Mouse (Mus musculus): ENCODE measurements around the gene Vil1. TPM values are rescaled to one million over a fixed set of nuclear protein-coding genes. Genes with fewer than 3 reads are reported as not detected.

Gene Vil1
- polyA plus RNA-seq, 1 experiment = 0.74 TPM

- H3K27ac ChIP-seq (ENCODE audit: control insufficient read depth, insufficient read depth, low read length) = no peak overlapping the region
- no peaks in the 10 kb centered on the region for H3K27me3 ChIP-seq (ENCODE audit: control insufficient read depth, insufficient read depth, low read length)
- no peak for TF ChIP-seq POLR2A (IDR thresholded peaks at IDR 0.05; ENCODE audit: control insufficient read depth, extremely low read depth, insufficient read depth, low read length, poor library complexity)
- no peak for TF ChIP-seq CTCF (IDR thresholded peaks at IDR 0.05; ENCODE audit: borderline replicate concordance, control insufficient read depth, extremely low read depth, insufficient read depth, low read length, poor library complexity)
- H3K4me1 ChIP-seq (replicated peaks; ENCODE audit: control insufficient read depth, insufficient read depth, low read length) = peaks cover 3% of the 10 kb centered on the region; the same call in 1 of the 2 replicates
- 75% methylated on average over 7 of the region's 7 CpGs for WGBS
- no peak overlapping the region for H3K4me3 ChIP-seq (ENCODE audit: control insufficient read depth, insufficient read depth, low read length)
- H3K36me3 ChIP-seq (ENCODE audit: control insufficient read depth, insufficient read depth, low read length) = no peaks in the 10 kb centered on the region
- no peak for DNase-seq
Observed at GRCm38 (mm10) chr1:74379058-74379504, 30.1 kb upstream of the Vil1 start.

- no peak overlapping the region for H3K27ac ChIP-seq (ENCODE audit: control insufficient read depth, insufficient read depth, low read length)
- no peak for DNase-seq
- 96% methylated on average over 5 of the region's 5 CpGs for WGBS
- no peaks in the 10 kb centered on the region for H3K36me3 ChIP-seq (ENCODE audit: control insufficient read depth, insufficient read depth, low read length)
- H3K4me1 ChIP-seq (replicated peaks; ENCODE audit: control insufficient read depth, insufficient read depth, low read length) = peaks cover 3% of the 10 kb centered on the region; the same call in 1 of the 2 replicates
- TF ChIP-seq CTCF (IDR thresholded peaks at IDR 0.05; ENCODE audit: borderline replicate concordance, control insufficient read depth, extremely low read depth, insufficient read depth, low read length, poor library complexity) (no peak), POLR2A (IDR thresholded peaks at IDR 0.05; ENCODE audit: control insufficient read depth, extremely low read depth, insufficient read depth, low read length, poor library complexity) (no peak)
- H3K4me3 ChIP-seq (ENCODE audit: control insufficient read depth, insufficient read depth, low read length) = no peak overlapping the region
- no peaks in the 10 kb centered on the region for H3K27me3 ChIP-seq (ENCODE audit: control insufficient read depth, insufficient read depth, low read length)
Observed at GRCm38 (mm10) chr1:74380484-74380883, 28.7 kb upstream of the Vil1 start.

- no peak overlapping the region for H3K27ac ChIP-seq (ENCODE audit: control insufficient read depth, insufficient read depth, low read length)
- no peaks in the 10 kb centered on the region for H3K27me3 ChIP-seq (ENCODE audit: control insufficient read depth, insufficient read depth, low read length)
- peaks cover 8% of the 10 kb centered on the region for H3K4me1 ChIP-seq (replicated peaks; ENCODE audit: control insufficient read depth, insufficient read depth, low read length)
- DNase-seq = no peak
- TF ChIP-seq CTCF (IDR thresholded peaks at IDR 0.05; ENCODE audit: borderline replicate concordance, control insufficient read depth, extremely low read depth, insufficient read depth, low read length, poor library complexity) (no peak), POLR2A (IDR thresholded peaks at IDR 0.05; ENCODE audit: control insufficient read depth, extremely low read depth, insufficient read depth, low read length, poor library complexity) (no peak)
- WGBS = 80% methylated on average over 10 of the region's 10 CpGs
- no peaks in the 10 kb centered on the region for H3K36me3 ChIP-seq (ENCODE audit: control insufficient read depth, insufficient read depth, low read length)
- H3K4me3 ChIP-seq (ENCODE audit: control insufficient read depth, insufficient read depth, low read length) = no peak overlapping the region
Observed at GRCm38 (mm10) chr1:74381588-74382021, 27.6 kb upstream of the Vil1 start.

- Histone ChIP-seq H3K27ac (ENCODE audit: control insufficient read depth, insufficient read depth, low read length) (no peak overlapping the region), H3K36me3 (ENCODE audit: control insufficient read depth, insufficient read depth, low read length) (no peaks in the 10 kb centered on the region), H3K27me3 (ENCODE audit: control insufficient read depth, insufficient read depth, low read length) (no peaks in the 10 kb centered on the region), H3K4me3 (ENCODE audit: control insufficient read depth, insufficient read depth, low read length) (no peak overlapping the region), H3K4me1 (replicated peaks; ENCODE audit: control insufficient read depth, insufficient read depth, low read length) (peaks cover 14% of the 10 kb centered on the region)
- DNase-seq = no peak
- 95% methylated on average over 13 of the region's 13 CpGs for WGBS
- TF ChIP-seq POLR2A (IDR thresholded peaks at IDR 0.05; ENCODE audit: control insufficient read depth, extremely low read depth, insufficient read depth, low read length, poor library complexity) = no peak
- TF ChIP-seq CTCF (IDR thresholded peaks at IDR 0.05; ENCODE audit: borderline replicate concordance, control insufficient read depth, extremely low read depth, insufficient read depth, low read length, poor library complexity) = no peak
Observed at GRCm38 (mm10) chr1:74383385-74383784, 25.8 kb upstream of the Vil1 start.

- WGBS = 93% methylated on average over 8 of the region's 8 CpGs
- Histone ChIP-seq H3K27ac (ENCODE audit: control insufficient read depth, insufficient read depth, low read length) (no peak overlapping the region), H3K36me3 (ENCODE audit: control insufficient read depth, insufficient read depth, low read length) (no peaks in the 10 kb centered on the region), H3K27me3 (ENCODE audit: control insufficient read depth, insufficient read depth, low read length) (no peaks in the 10 kb centered on the region), H3K4me3 (ENCODE audit: control insufficient read depth, insufficient read depth, low read length) (no peak overlapping the region), H3K4me1 (replicated peaks; ENCODE audit: control insufficient read depth, insufficient read depth, low read length) (peaks cover 18% of the 10 kb centered on the region)
- no peak for DNase-seq
- TF ChIP-seq CTCF (IDR thresholded peaks at IDR 0.05; ENCODE audit: borderline replicate concordance, control insufficient read depth, extremely low read depth, insufficient read depth, low read length, poor library complexity) (no peak), POLR2A (IDR thresholded peaks at IDR 0.05; ENCODE audit: control insufficient read depth, extremely low read depth, insufficient read depth, low read length, poor library complexity) (no peak)
Observed at GRCm38 (mm10) chr1:74384525-74384924, 24.7 kb upstream of the Vil1 start.

- Histone ChIP-seq H3K27ac (ENCODE audit: control insufficient read depth, insufficient read depth, low read length) (no peak overlapping the region), H3K36me3 (ENCODE audit: control insufficient read depth, insufficient read depth, low read length) (no peaks in the 10 kb centered on the region), H3K4me3 (ENCODE audit: control insufficient read depth, insufficient read depth, low read length) (no peak overlapping the region), H3K4me1 (replicated peaks; ENCODE audit: control insufficient read depth, insufficient read depth, low read length) (peaks cover 20% of the 10 kb centered on the region), H3K27me3 (ENCODE audit: control insufficient read depth, insufficient read depth, low read length) (no peaks in the 10 kb centered on the region)
- DNase-seq = no peak
- TF ChIP-seq CTCF (IDR thresholded peaks at IDR 0.05; ENCODE audit: borderline replicate concordance, control insufficient read depth, extremely low read depth, insufficient read depth, low read length, poor library complexity) = no peak
- TF ChIP-seq POLR2A (IDR thresholded peaks at IDR 0.05; ENCODE audit: control insufficient read depth, extremely low read depth, insufficient read depth, low read length, poor library complexity) = no peak
- 98% methylated on average over 10 of the region's 10 CpGs for WGBS
Observed at GRCm38 (mm10) chr1:74385064-74385463, 24.1 kb upstream of the Vil1 start.

- Histone ChIP-seq H3K27me3 (ENCODE audit: control insufficient read depth, insufficient read depth, low read length) (no peaks in the 10 kb centered on the region), H3K4me1 (replicated peaks; ENCODE audit: control insufficient read depth, insufficient read depth, low read length) (peaks cover 24% of the 10 kb centered on the region), H3K27ac (ENCODE audit: control insufficient read depth, insufficient read depth, low read length) (no peak overlapping the region), H3K4me3 (ENCODE audit: control insufficient read depth, insufficient read depth, low read length) (no peak overlapping the region), H3K36me3 (ENCODE audit: control insufficient read depth, insufficient read depth, low read length) (no peaks in the 10 kb centered on the region)
- DNase-seq = no peak
- WGBS = 91% methylated on average over 8 of the region's 8 CpGs
- TF ChIP-seq CTCF (IDR thresholded peaks at IDR 0.05; ENCODE audit: borderline replicate concordance, control insufficient read depth, extremely low read depth, insufficient read depth, low read length, poor library complexity) (no peak), POLR2A (IDR thresholded peaks at IDR 0.05; ENCODE audit: control insufficient read depth, extremely low read depth, insufficient read depth, low read length, poor library complexity) (no peak)
Observed at GRCm38 (mm10) chr1:74385531-74385930, 23.6 kb upstream of the Vil1 start.
